Mouse (Mus musculus): ENCODE results near the gene Kif21a. TPM values are rescaled to one million over a fixed set of nuclear protein-coding genes. Genes with fewer than 3 reads are reported as not detected.

Kif21a gene
- polyA plus RNA-seq, 1 experiment from 2014 or later: 2.0 TPM

DNA sequence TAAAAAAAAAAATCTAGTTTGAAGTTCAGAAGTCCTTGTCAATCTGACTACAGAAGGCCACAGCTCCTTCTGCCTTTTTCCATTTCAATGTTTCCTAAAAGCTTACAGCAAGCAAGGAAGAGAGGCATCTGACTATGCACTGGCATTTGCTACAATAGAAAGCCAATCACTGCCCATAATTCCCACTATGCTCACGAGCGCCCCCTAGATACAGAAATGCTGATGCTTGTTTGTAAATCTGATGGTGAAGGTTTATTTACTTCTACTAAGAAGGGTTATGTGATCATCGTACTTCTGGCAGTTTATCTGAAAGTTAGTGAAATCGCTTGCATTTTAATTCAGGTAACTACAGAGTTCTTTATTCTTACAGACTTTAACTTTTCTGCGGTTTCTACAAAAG is 73.8 kb downstream of the Kif21a start:
- no peak for ATAC-seq
- Histone ChIP-seq H3K9ac (no peak overlapping the region), H3K4me3 (no peak overlapping the region), H3K9me3 (replicated peaks) (no peaks in the 10 kb centered on the region), H3K27me3 (replicated peaks) (no peaks in the 10 kb centered on the region), H3K4me1 (no peaks in the 10 kb centered on the region), H3K36me3 (peaks cover 27% of the 10 kb centered on the region), H3K27ac (no peak overlapping the region), H3K4me2 (no peak overlapping the region)
- WGBS (ENCODE audit: insufficient replicate concordance): 54% methylated on average over 5 of the region's 5 CpGs

GRCm38 (mm10) chr15:90971914-90972767 is 77.6 kb downstream of the Kif21a start:
- Histone ChIP-seq H3K27ac (no peak overlapping the region), H3K4me1 (no peaks in the 10 kb centered on the region), H3K9ac (no peak overlapping the region), H3K4me2 (no peak overlapping the region), H3K9me3 (replicated peaks) (no peaks in the 10 kb centered on the region), H3K36me3 (peaks cover 29% of the 10 kb centered on the region), H3K4me3 (no peak overlapping the region), H3K27me3 (replicated peaks) (no peaks in the 10 kb centered on the region)
- 72% methylated on average over 13 of the region's 13 CpGs for WGBS (ENCODE audit: insufficient replicate concordance)
- ATAC-seq: no peak

GRCm38 (mm10) chr15:90963320-90963719 is 86.4 kb downstream of the Kif21a start:
- H3K27me3 ChIP-seq (replicated peaks): no peaks in the 10 kb centered on the region
- H3K36me3 ChIP-seq: peaks cover 13% of the 10 kb centered on the region
- no peak overlapping the region for H3K27ac ChIP-seq
- ATAC-seq: no peak
- no peak overlapping the region for H3K4me3 ChIP-seq
- 32% methylated on average over 2 of the region's 2 CpGs for WGBS (ENCODE audit: insufficient replicate concordance)
- no peaks in the 10 kb centered on the region for H3K4me1 ChIP-seq
- H3K9ac ChIP-seq: no peak overlapping the region
- H3K4me2 ChIP-seq: no peak overlapping the region
- no peaks in the 10 kb centered on the region for H3K9me3 ChIP-seq (replicated peaks)

DNA sequence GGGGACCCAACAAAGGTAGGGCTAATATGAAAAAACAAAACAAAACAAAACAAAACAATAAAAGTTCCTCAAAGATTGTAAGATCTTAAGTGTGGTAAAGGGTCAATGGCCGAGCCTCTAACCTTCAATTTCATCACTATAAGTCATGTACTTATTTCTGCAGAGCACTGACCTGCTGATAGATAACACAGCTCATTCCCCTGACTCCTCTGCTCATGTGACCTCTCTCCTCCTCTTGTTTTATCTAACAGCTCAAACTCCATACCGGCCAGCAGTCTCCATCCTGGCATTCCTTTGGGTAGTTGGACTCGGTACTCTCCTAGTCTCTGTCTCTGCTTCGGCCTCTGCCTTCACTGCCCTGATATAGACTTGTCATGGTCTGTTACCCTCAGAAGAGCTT is 87.2 kb downstream of the Kif21a start:
- 70% methylated on average over 4 of the region's 4 CpGs for WGBS (ENCODE audit: insufficient replicate concordance)
- ATAC-seq: no peak
- no peaks in the 10 kb centered on the region for H3K4me1 ChIP-seq
- no peak overlapping the region for H3K9ac ChIP-seq
- H3K4me2 ChIP-seq: no peak overlapping the region
- no peaks in the 10 kb centered on the region for H3K27me3 ChIP-seq (replicated peaks)
- no peak overlapping the region for H3K4me3 ChIP-seq
- no peaks in the 10 kb centered on the region for H3K9me3 ChIP-seq (replicated peaks)
- no peak overlapping the region for H3K27ac ChIP-seq
- peaks cover 5% of the 10 kb centered on the region for H3K36me3 ChIP-seq

DNA sequence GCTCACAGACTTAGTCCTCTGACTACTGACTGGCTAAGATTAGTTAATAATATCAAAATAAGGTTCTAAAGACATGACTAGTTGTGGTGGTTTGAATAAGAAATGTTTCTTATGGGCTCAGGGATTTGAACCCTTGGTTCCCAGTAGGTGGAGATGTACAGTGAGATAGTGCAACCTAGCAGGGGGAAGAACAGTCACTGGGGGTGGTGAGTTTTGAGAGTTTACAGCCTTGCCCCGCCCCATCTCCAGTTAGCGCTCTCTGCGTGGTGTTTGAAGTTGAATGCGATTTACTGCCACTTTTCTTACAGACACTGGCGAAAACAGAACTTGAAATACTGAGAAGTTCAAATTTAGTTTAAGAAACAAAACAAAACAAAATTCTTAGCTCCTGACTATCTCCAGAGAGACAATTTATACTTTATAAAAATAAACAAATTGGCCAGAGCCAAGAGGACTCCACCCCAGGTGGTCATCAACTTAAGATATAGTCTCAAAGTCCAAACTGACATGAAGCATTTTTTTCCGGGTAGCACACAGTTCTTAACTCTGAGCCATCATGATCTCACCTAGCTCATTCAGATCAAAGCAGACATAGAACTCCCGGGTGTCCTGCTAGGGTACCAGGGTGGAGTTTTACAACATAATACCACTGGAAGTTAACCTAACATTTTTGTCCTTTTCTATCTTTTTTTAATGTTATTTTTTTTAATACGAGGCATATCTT is 88.8 kb downstream of the Kif21a start:
- no peak for ATAC-seq
- WGBS (ENCODE audit: insufficient replicate concordance): 73% methylated on average over 8 of the region's 8 CpGs
- no peak overlapping the region for H3K4me3 ChIP-seq
- H3K36me3 ChIP-seq: no peaks in the 10 kb centered on the region
- H3K27me3 ChIP-seq (replicated peaks): no peaks in the 10 kb centered on the region
- no peak overlapping the region for H3K9ac ChIP-seq
- no peak overlapping the region for H3K4me2 ChIP-seq
- H3K4me1 ChIP-seq: no peaks in the 10 kb centered on the region
- no peaks in the 10 kb centered on the region for H3K9me3 ChIP-seq (replicated peaks)
- H3K27ac ChIP-seq: no peak overlapping the region

- Histone ChIP-seq H3K9me3 (replicated peaks) (no peaks in the 10 kb centered on the region), H3K4me2 (no peak overlapping the region)
- WGBS (ENCODE audit: insufficient replicate concordance): 79% methylated on average over 6 of the region's 6 CpGs
Observed at GRCm38 (mm10) chr15:90951383-90951782, 98.4 kb downstream of the Kif21a start.

GRCm38 (mm10) chr15:90938469-90938868 is 111.3 kb downstream of the Kif21a start:
- no peaks in the 10 kb centered on the region for H3K4me1 ChIP-seq
- H3K4me3 ChIP-seq: no peak overlapping the region
- no peaks in the 10 kb centered on the region for H3K27me3 ChIP-seq (replicated peaks)
- H3K36me3 ChIP-seq: no peaks in the 10 kb centered on the region; the same call in 1 of the 2 replicates
- H3K4me2 ChIP-seq: no peak overlapping the region
- H3K9ac ChIP-seq: no peak overlapping the region
- no peaks in the 10 kb centered on the region for H3K9me3 ChIP-seq (replicated peaks)
- WGBS (ENCODE audit: insufficient replicate concordance): 57% methylated on average over 1 of the region's 1 CpGs
- no peak overlapping the region for H3K27ac ChIP-seq
- peak; percentile 77 for ATAC-seq

More at GRCm38 (mm10) chr15:90951383-90951782, 98.4 kb downstream of the Kif21a start:
- H3K27ac ChIP-seq: no peak overlapping the region
- H3K9ac ChIP-seq: no peak overlapping the region
- H3K36me3 ChIP-seq: no peaks in the 10 kb centered on the region
- ATAC-seq: no peak
- H3K27me3 ChIP-seq (replicated peaks): no peaks in the 10 kb centered on the region
- H3K4me3 ChIP-seq: no peak overlapping the region
- no peaks in the 10 kb centered on the region for H3K4me1 ChIP-seq

DNA sequence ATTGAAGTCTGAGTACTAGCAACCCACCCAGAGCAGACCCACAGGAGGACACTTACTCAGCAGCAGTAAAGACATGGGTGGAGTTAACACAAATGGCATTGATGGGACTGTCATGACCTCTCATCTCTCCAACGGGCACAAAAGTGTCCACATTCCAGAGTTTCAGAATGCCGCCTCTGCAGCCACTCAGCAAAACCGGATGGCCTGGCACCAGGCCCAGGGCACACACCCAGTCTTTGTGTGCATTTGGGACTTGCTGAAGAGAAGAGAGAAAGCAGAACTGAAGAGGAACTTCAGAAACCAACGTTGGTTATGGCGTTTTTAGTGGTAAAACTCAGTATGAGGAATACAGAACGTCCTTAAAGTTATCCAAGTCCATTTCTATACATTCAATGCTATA is 114.2 kb downstream of the Kif21a start:
- Histone ChIP-seq H3K4me2 (no peak overlapping the region), H3K27me3 (replicated peaks) (no peaks in the 10 kb centered on the region), H3K36me3 (no peaks in the 10 kb centered on the region), H3K9me3 (replicated peaks) (no peaks in the 10 kb centered on the region), H3K4me3 (no peak overlapping the region), H3K27ac (no peak overlapping the region), H3K9ac (no peak overlapping the region), H3K4me1 (no peaks in the 10 kb centered on the region)
- WGBS (ENCODE audit: insufficient replicate concordance): 65% methylated on average over 6 of the region's 6 CpGs
- ATAC-seq: no peak

DNA sequence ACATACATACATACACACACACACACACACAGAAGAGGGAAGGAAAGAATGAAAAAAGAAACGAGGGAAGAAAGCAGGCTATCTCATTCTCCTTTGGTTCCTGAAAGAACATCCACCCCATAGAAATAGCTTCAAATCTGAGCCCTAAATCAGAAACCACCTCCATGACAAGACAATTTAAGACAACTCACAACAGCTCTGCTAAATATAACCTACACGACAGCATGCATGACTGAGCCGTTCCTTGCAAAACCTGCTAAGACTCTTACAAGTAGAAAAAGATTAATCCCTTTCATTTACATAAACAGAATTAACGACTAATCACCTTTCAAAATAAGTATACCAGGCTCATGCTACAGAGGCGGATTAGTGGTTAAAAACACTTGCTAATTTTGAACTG is 118.3 kb downstream of the Kif21a start:
- H3K9ac ChIP-seq: no peak overlapping the region
- WGBS (ENCODE audit: insufficient replicate concordance): 59% methylated on average over 5 of the region's 5 CpGs
- ATAC-seq: no peak
- H3K4me2 ChIP-seq: no peak overlapping the region
- no peaks in the 10 kb centered on the region for H3K9me3 ChIP-seq (replicated peaks)
- no peaks in the 10 kb centered on the region for H3K4me1 ChIP-seq
- H3K27me3 ChIP-seq (replicated peaks): no peaks in the 10 kb centered on the region
- H3K27ac ChIP-seq: no peak overlapping the region
- H3K36me3 ChIP-seq: no peaks in the 10 kb centered on the region
- no peak overlapping the region for H3K4me3 ChIP-seq

GRCm38 (mm10) chr15:90929043-90929442 is 120.7 kb downstream of the Kif21a start:
- Histone ChIP-seq H3K4me2 (no peak overlapping the region), H3K27ac (no peak overlapping the region), H3K36me3 (no peaks in the 10 kb centered on the region), H3K4me3 (no peak overlapping the region), H3K9ac (no peak overlapping the region), H3K4me1 (no peaks in the 10 kb centered on the region), H3K27me3 (replicated peaks) (no peaks in the 10 kb centered on the region), H3K9me3 (replicated peaks) (no peaks in the 10 kb centered on the region)
- 15% methylated on average over 1 of the region's 1 CpGs for WGBS (ENCODE audit: insufficient replicate concordance)
- ATAC-seq: no peak

GRCm38 (mm10) chr15:90896480-90896879 is 153.3 kb downstream of the Kif21a start:
- Histone ChIP-seq H3K9me3 (replicated peaks) (no peaks in the 10 kb centered on the region), H3K36me3 (no peaks in the 10 kb centered on the region), H3K27me3 (replicated peaks) (no peaks in the 10 kb centered on the region), H3K9ac (no peak overlapping the region), H3K4me1 (no peaks in the 10 kb centered on the region), H3K4me3 (no peak overlapping the region), H3K4me2 (no peak overlapping the region), H3K27ac (no peak overlapping the region)
- ATAC-seq: no peak
- 53% methylated on average over 9 of the region's 9 CpGs for WGBS (ENCODE audit: insufficient replicate concordance)

DNA sequence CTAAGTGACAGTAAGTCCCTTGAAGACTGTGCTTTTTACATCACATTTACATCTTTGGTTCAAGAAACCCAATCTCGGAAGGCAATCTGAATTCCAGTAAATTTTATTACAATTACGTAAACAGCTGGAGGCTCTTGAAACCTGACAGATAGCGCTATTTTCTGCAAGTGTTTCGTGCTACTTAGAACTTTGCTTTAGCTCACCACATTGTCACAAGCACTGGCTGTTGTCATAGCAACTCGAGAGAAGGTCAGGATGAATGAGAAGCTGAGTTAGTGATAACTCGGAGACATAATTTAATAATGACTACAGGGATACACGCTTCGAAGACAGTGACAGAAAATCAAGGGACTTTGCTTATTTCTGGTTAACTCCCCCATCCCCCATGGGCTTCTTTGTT is 162.3 kb downstream of the Kif21a start:
- WGBS (ENCODE audit: insufficient replicate concordance): 63% methylated on average over 8 of the region's 8 CpGs
- Histone ChIP-seq H3K27ac (no peak overlapping the region), H3K36me3 (no peaks in the 10 kb centered on the region), H3K9me3 (replicated peaks) (no peaks in the 10 kb centered on the region), H3K4me3 (no peak overlapping the region), H3K4me1 (no peaks in the 10 kb centered on the region), H3K9ac (no peak overlapping the region), H3K4me2 (no peak overlapping the region), H3K27me3 (replicated peaks) (no peaks in the 10 kb centered on the region)
- ATAC-seq: no peak
